Mouse (Mus musculus) liver, embryonic 13.5 days (tissue): ENCODE data around the gene Gipc3. TPM values are rescaled to one million over a fixed set of nuclear protein-coding genes. Genes with fewer than 3 reads are reported as not detected.

Source experiments
- ATAC-seq: fragments of 200-750 bp; cut with Nextera tagmentation; 2 replicates; pipeline ENCODE4 v1.8.0; 2017; ENCODE audit warnings: low read depth, mild to moderate bottlenecking, moderate number of reproducible peaks, moderate library complexity
- DNase-seq: peaks from one replicate; pipeline ENCODE4 v3.0.0; 2022
- H3K27ac ChIP-seq: fragments of 300-500 bp; sonication (generic); 2 replicates; pipeline ENCODE4 v1.5.1; 2015; ENCODE audit warnings: moderate library complexity, mild to moderate bottlenecking, inconsistent platforms
- H3K27me3 ChIP-seq: fragments of 300-500 bp; sonication (generic); 2 replicates; pipeline ENCODE4 v1.6.1; 2015; ENCODE audit warnings: mild to moderate bottlenecking, inconsistent platforms
- H3K36me3 ChIP-seq: fragments of 300-500 bp; sonication (generic); 2 replicates; pipeline ENCODE4 v1.6.1; 2015; ENCODE audit warnings: mild to moderate bottlenecking, inconsistent platforms
- H3K4me1 ChIP-seq: fragments of 300-500 bp; sonication (generic); replicated peaks from 2 replicates; pipeline ENCODE4 v1.6.1; 2015; ENCODE audit warnings: inconsistent platforms
- H3K4me2 ChIP-seq: fragments of 300-500 bp; sonication (generic); 2 replicates; pipeline ENCODE4 v1.6.1; 2015; ENCODE audit warnings: inconsistent platforms, mild to moderate bottlenecking, moderate library complexity
- H3K4me3 ChIP-seq: fragments of 300-500 bp; sonication (generic); replicated peaks from 2 replicates; pipeline ENCODE4 v1.5.1; 2015; ENCODE audit warnings: mild to moderate bottlenecking, inconsistent platforms
- H3K9ac ChIP-seq: fragments of 300-500 bp; sonication (generic); 2 replicates; pipeline ENCODE4 v1.6.1; 2015; ENCODE audit warnings: mild to moderate bottlenecking, inconsistent platforms
- H3K9me3 ChIP-seq: fragments of 300-500 bp; sonication (generic); replicated peaks from 2 replicates; pipeline ENCODE4 v1.6.1; 2016; ENCODE audit warnings: inconsistent platforms
- WGBS: fragments of 180-500 bp; shearing (Covaris S2); methylation state at CpG from one replicate; pipeline ENCODE4 v1.1.7; 2015; ENCODE audit not compliant: insufficient replicate concordance; 5-methylcytosine and 5-hydroxymethylcytosine counted together
- polyA plus RNA-seq: library from polyadenylated mRNA; unstranded; fragments of >200 nt; fragmentation: Nextera tagmentation; extraction: Ambion mirVana; gene quantifications from 2 replicates; pipeline ENCODE4 v1.2.1, GENCODE M21; 2015

The Gipc3 gene
- polyA plus RNA-seq, result not detected in 2 replicates

DNA sequence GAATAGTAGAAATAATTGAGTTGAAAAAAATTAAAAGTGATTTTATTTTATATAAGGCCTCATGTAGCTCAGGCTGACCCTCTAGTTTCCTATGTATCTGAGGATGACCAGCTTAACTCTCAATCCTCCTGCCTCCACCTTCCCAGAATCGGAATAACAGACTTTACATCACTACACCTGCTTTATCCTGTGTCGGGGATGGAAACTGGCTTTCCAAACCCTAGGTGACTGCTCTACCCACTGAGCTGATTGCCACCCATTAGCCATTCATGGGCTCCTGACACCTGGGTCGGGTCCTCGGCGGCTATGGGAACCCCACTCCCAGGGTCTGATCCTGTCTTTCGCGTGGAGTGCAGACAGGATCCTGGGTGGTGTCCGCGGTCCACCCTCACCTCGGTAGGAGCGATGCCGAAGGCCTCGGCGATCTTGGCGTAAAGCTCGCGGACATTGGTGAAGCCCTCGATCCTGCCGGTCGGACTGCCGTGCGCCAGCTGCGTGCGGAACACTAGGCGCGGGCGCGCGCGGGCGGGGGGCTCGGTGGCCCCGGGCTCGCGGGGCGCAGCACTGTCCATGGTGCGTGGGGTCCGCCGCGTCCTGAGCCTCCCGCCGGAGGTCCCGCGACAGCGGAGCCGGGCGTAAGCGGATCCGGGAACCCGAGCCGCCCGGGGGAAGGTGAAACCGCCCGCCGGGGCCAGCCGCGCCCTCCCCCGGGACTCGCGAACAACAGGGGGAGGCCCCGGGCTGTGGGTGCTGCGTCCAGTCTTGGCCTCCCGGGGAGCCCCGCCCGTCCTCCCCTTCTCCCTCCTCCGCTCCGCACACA, at the start of gene Gipc3:
Gene Gipc3, minus strand, starts transcription at position 581 of the 820 bp plus-strand sequence.
- H3K9me3 ChIP-seq, result no peaks in the 10 kb centered on the region
- peaks cover 58% of the 10 kb centered on the region for H3K4me1 ChIP-seq
- H3K27ac ChIP-seq, result no peak within 1 kb of the TSS
- H3K9ac ChIP-seq, result peak within 1 kb of the TSS; percentile 58
- peak within 1 kb of the TSS; percentile 57 for H3K4me3 ChIP-seq
- DNase-seq, result no peak
- peaks cover 4% of the 10 kb centered on the region; the same call in 1 of the 2 replicates for H3K36me3 ChIP-seq
- ATAC-seq, result no peak
- H3K27me3 ChIP-seq, result peaks cover 56% of the 10 kb centered on the region
- peak within 1 kb of the TSS; percentile 69 for H3K4me2 ChIP-seq
- 4% methylated on average over 66 of the region's 67 CpGs for WGBS

DNA sequence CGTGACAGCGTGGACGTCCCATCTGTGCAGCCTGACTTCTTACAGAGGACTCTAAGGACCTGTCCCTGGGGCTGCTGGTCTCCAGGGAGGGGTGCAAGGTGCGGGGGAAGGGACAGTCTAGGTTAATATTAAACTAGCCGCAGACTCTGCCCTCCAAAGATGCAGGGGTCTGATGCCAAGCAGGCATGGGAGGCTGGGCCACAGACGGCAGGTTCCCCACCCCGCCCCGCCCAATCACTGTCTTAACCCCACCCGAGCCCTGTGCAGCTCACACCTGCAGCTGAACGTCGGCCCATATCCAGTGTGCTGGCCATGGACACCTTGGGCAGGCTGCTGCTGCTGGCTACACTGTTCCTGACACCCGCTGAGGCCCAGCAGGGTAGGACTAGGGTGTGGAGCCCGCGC, 49.7 kb upstream of the Gipc3 start, which contains the start of gene Smim24:
Gene Smim24, plus strand, starts transcription at position 271 of the 405 bp plus-strand sequence.
- no peaks in the 10 kb centered on the region for H3K27me3 ChIP-seq
- DNase-seq (no peak), ATAC-seq (no peak)
- WGBS, result 55% methylated on average over 14 of the region's 14 CpGs
- peaks cover 42% of the 10 kb centered on the region for H3K4me1 ChIP-seq
- peaks cover 19% of the 10 kb centered on the region for H3K36me3 ChIP-seq
- H3K9me3 ChIP-seq, result no peaks in the 10 kb centered on the region
- peak within 1 kb of the TSS; percentile 66 for H3K4me2 ChIP-seq
- H3K27ac ChIP-seq, result peak within 1 kb of the TSS; percentile 55
- peak within 1 kb of the TSS; percentile 34 for H3K4me3 ChIP-seq
- peak within 1 kb of the TSS; percentile 50 for H3K9ac ChIP-seq

DNA sequence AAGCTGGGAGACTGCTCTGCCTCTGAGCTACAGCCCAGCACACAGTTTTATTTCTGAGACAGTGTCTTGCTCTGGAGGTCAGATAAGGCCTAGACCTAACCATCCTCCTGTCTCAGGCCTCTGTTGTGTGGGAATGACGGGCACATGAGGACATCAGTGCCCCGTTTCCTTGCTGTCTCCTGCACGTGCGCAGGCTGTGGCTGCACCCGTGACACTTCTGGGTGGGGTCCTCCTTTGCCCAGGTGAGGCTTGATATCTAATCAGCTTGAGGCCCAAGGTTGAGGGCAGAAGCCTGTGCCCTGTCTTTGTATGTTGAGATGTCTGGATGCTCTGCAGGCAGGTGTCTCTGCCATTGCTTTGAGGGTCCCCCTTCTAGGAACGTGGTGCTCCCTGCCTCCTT, 49.2 kb upstream of the Gipc3 start:
- 59% methylated on average over 6 of the region's 6 CpGs for WGBS
- ATAC-seq (no peak), DNase-seq (no peak)
- Histone ChIP-seq H3K4me3 (no peak overlapping the region), H3K36me3 (peaks cover 24% of the 10 kb centered on the region), H3K4me2 (no peak overlapping the region), H3K4me1 (peaks cover 43% of the 10 kb centered on the region), H3K27ac (no peak overlapping the region; the same call in 1 of the 2 replicates), H3K9ac (no peak overlapping the region), H3K27me3 (no peaks in the 10 kb centered on the region), H3K9me3 (no peaks in the 10 kb centered on the region)

DNA sequence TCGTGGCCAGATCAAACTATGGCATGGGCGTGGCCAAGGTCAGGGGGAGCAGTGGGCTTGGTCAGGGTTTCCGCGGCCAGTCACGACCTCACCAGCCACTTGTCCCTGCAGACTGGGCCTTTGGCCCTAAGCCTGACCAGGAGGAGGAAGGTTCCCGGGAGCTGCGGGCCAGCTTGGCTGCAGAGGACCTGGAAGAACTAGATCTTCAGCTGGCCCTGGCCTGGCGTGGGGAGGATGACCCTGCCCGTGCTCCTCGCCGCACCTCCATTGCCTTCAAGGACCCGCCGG, 47.6 kb upstream of the Gipc3 start:
- DNase-seq, result no peak
- WGBS, result 88% methylated on average over 13 of the region's 13 CpGs
- Histone ChIP-seq H3K4me3 (no peak overlapping the region), H3K9ac (no peak overlapping the region), H3K4me1 (peaks cover 50% of the 10 kb centered on the region), H3K36me3 (peaks cover 38% of the 10 kb centered on the region), H3K4me2 (no peak overlapping the region), H3K27ac (no peak overlapping the region), H3K27me3 (no peaks in the 10 kb centered on the region), H3K9me3 (no peaks in the 10 kb centered on the region)
- no peak for ATAC-seq

DNA sequence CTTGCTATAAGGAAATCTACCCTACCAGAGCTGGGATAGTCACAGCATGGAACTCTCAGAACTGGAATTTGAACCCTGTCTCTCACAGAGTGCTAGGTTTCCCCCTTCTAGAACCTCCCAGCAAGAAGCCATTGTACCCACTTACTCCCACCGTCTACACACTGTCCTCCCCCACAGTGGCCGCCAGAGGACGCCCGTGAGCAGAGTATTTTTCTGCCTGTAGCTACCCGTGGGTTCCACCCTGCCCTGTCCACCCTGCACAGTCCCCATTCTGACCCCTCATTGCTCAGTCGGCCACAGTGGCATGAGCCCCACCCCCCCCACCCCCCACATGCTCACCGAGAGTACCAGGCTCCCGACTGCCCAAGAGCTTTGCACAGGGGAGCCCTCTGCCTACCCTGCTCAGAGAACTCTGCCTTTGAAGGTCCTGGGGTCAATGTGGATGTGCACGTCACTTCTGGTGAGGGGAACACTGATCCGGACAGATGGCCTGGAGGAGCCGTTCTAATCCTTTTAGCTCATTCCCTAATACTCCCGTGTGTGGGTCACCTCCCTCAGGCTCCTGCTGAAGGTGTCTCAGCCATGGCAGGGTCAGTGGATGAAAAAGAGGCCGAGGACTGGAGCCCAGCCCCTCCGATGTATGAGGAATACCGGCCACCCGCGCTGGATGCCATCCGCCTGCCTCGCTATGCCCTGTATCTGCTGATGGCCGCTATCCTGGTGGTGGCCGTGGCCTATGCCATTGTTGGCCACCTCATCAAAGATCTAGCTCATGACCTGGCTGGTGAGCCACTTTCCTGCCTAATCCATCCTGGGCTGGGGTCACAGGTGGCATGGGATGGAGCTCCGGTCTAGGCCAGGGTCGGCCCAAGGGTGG, 47.0 kb upstream of the Gipc3 start:
- DNase-seq (peak; percentile 61), ATAC-seq (peak; percentile 39)
- peaks cover 56% of the 10 kb centered on the region for H3K4me1 ChIP-seq
- H3K27ac ChIP-seq, result peak overlapping the region; percentile 50
- WGBS, result 56% methylated on average over 23 of the region's 23 CpGs
- H3K27me3 ChIP-seq, result no peaks in the 10 kb centered on the region
- H3K4me2 ChIP-seq, result no peak overlapping the region
- H3K9ac ChIP-seq, result peak overlapping the region; percentile 41; the same call in 1 of the 2 replicates
- no peak overlapping the region for H3K4me3 ChIP-seq
- no peaks in the 10 kb centered on the region for H3K9me3 ChIP-seq
- H3K36me3 ChIP-seq, result peaks cover 38% of the 10 kb centered on the region

DNA sequence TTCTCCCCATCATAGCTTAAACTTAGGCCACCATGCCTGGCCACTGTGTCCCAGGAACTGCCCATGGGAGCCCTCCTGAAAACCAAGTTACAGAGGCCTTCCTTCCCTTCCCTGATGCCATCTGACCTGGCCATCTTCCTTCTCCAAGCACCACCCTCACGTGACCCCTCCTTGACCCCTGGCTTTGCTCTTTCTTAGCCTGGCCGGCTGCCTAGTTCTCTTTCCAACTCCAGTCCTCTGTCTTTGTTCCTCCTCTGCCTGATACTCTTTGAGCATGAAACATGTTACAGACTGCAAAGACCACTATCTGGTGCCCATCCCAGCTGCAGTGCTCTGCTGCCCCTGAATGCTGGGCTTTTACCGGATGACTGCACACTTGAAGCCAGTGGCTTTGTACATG, 46.3 kb upstream of the Gipc3 start:
- DNase-seq (no peak), ATAC-seq (no peak)
- Histone ChIP-seq H3K9ac (peak overlapping the region; percentile 41; the same call in 1 of the 2 replicates), H3K4me3 (no peak overlapping the region), H3K27ac (peak overlapping the region; percentile 50), H3K4me1 (peaks cover 61% of the 10 kb centered on the region), H3K36me3 (peaks cover 38% of the 10 kb centered on the region), H3K4me2 (no peak overlapping the region), H3K27me3 (no peaks in the 10 kb centered on the region), H3K9me3 (no peaks in the 10 kb centered on the region)
- 75% methylated on average over 3 of the region's 3 CpGs for WGBS

DNA sequence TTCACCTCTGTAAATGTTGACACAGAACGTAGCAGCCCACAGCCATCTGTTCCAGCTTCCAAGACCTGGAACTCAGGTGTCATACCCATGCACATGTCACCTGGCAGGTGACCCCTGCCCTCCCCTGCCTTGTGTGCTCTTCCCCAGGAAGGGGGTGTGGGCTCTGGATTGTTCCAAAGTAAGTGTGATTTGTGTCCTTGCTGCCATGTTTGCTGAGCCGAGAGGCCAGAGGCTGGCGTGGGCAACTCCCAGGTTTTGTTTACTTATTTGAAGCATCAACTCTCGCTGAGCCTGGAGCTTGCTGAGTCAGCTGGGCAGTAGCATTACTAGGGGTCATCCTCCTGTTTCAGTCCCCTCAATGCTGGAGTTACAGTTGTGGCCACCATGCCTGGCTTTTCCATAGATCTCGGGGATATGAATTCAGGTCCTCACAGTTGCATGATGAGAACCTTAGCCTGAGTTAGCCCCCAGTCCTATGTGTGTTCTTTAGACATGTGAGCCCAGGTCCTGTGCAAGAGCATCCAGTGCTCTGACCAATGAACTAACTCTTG, 45.5 kb upstream of the Gipc3 start, which contains the start of gene Gm48552:
Gene Gm48552, plus strand, starts transcription at position 501 of the 551 bp plus-strand sequence.
- 74% methylated on average over 5 of the region's 5 CpGs for WGBS
- H3K4me3 ChIP-seq, result no peak within 1 kb of the TSS
- no peak for ATAC-seq
- DNase-seq, result no peak
- H3K27ac ChIP-seq, result peak within 1 kb of the TSS; percentile 50
- peaks cover 58% of the 10 kb centered on the region for H3K4me1 ChIP-seq
- no peak within 1 kb of the TSS for H3K4me2 ChIP-seq
- no peaks in the 10 kb centered on the region for H3K27me3 ChIP-seq
- no peaks in the 10 kb centered on the region for H3K9me3 ChIP-seq
- peak within 1 kb of the TSS; percentile 41; the same call in 1 of the 2 replicates for H3K9ac ChIP-seq
- H3K36me3 ChIP-seq, result peaks cover 38% of the 10 kb centered on the region

DNA sequence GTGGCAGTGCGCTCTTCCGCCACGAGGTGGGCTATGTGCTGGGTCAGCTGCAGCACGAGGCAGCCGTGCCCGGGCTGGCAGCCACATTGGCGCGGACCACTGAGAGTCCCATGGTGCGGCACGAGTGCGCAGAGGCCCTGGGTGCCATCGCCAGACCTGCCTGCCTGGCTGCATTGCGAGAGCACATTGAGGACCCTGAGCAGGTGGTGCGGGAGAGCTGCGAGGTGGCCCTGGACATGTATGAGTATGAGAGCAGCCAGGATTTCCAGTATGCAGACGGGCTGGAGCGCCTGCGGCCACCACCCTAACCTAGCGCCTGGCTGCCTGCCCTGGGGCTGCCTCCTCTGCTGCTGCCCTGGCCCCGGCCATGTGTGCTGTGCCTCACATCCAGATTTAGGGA, 44.6 kb upstream of the Gipc3 start:
- H3K4me1 ChIP-seq, result peaks cover 58% of the 10 kb centered on the region
- no peak overlapping the region for H3K9ac ChIP-seq
- peak overlapping the region; percentile 50; the same call in 1 of the 2 replicates for H3K27ac ChIP-seq
- H3K9me3 ChIP-seq, result no peaks in the 10 kb centered on the region
- H3K27me3 ChIP-seq, result no peaks in the 10 kb centered on the region
- WGBS, result 88% methylated on average over 20 of the region's 20 CpGs
- ATAC-seq (no peak), DNase-seq (no peak)
- no peak overlapping the region for H3K4me2 ChIP-seq
- H3K4me3 ChIP-seq, result no peak overlapping the region
- peaks cover 38% of the 10 kb centered on the region for H3K36me3 ChIP-seq

DNA sequence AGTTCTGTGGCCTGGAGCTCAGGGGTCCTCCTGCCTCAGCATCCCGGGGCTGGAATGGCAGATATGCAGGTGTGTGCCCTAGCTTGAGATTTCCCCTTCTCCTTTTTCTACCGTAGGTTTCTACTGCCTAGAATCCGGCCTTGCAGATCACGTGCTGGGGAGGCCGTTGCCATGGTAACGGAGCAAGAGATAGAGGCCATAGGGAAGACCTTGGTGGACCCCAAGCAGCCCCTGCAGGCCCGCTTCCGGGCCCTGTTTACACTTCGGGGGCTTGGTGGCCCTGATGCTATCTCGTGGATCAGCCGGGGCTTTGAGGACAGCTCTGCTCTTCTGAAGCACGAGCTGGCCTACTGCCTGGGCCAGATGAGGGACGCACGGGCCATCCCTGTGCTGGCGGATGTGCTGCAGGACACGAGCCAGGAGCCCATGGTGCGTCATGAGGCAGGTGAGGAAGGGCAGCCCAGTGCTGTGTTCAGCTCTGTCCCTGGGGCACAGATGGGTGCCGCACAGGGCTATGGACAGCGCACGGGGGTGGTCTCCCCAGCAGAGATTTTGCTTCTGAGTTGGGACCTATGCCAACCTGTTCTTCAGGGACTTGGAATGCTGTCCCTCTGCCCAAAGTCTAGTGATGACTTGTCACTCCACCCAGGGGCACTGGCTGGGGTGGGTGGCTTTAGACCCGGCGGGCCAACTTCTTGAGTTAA, 42.7 kb upstream of the Gipc3 start:
- WGBS, result 66% methylated on average over 22 of the region's 22 CpGs
- Histone ChIP-seq H3K27me3 (no peaks in the 10 kb centered on the region), H3K4me1 (peaks cover 69% of the 10 kb centered on the region), H3K9me3 (no peaks in the 10 kb centered on the region), H3K4me2 (peak overlapping the region; percentile 92), H3K9ac (peak overlapping the region; percentile 89), H3K4me3 (peak overlapping the region; percentile 96), H3K27ac (no peak overlapping the region), H3K36me3 (peaks cover 38% of the 10 kb centered on the region)
- ATAC-seq (no peak), DNase-seq (no peak)

DNA sequence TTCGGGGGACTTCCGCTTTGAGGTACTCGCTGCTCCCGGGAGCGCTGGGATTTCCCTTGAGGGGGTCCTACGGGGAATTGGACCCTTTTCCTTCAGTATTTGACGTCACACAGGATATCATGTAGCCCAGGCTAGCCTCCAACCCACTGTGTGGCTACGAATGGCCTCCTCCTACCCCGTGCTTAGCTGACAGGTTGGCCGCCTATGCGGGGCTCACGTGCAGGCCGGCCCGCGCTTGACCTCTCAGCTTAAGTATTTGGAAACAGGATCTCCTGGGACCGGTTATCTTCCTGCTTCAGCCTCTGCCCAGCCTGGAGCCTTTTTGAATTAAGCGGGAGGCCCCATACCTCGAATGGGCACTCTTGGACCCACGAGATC, 41.5 kb upstream of the Gipc3 start:
- Histone ChIP-seq H3K9me3 (no peaks in the 10 kb centered on the region), H3K4me3 (peak overlapping the region; percentile 96), H3K4me1 (peaks cover 79% of the 10 kb centered on the region), H3K9ac (peak overlapping the region; percentile 89), H3K4me2 (peak overlapping the region; percentile 92), H3K27ac (peak overlapping the region; percentile 89), H3K27me3 (no peaks in the 10 kb centered on the region), H3K36me3 (peaks cover 38% of the 10 kb centered on the region)
- ATAC-seq (no peak), DNase-seq (no peak)
- WGBS, result under 1% methylated on average over 19 of the region's 19 CpGs
